Mouse (Mus musculus) midbrain, embryonic 16.5 days (tissue): ENCODE results near the gene Slc25a51. TPM values are rescaled to one million over a fixed set of nuclear protein-coding genes. Genes with fewer than 3 reads are reported as not detected.
"Not testable (repeated sequence)": the region's sequence is repeated elsewhere in the genome, so short reads cannot be mapped to it uniquely, and the experiment has no call there.

Experiments used
- ATAC-seq: fragments of 200-750 bp; cut with Nextera tagmentation; 2 replicates; pipeline ENCODE4 v1.8.0; 2017; ENCODE audit warnings: moderate TSS enrichment
- H3K27ac ChIP-seq: fragments of 300-500 bp; sonication (generic); 2 replicates; pipeline ENCODE4 v1.5.1; 2014; ENCODE audit warnings: mild to moderate bottlenecking, low read length, mixed read lengths
- H3K27me3 ChIP-seq: fragments of 300-500 bp; sonication (generic); 2 replicates; pipeline ENCODE4 v1.6.1; 2014; ENCODE audit warnings: low read depth, low read length, mixed read lengths; ENCODE audit not compliant: control insufficient read depth, insufficient read depth
- H3K36me3 ChIP-seq: fragments of 300-500 bp; sonication (generic); 2 replicates; pipeline ENCODE4 v1.6.1; 2014; ENCODE audit warnings: mild to moderate bottlenecking, low read length, moderate library complexity, mixed read lengths; ENCODE audit not compliant: control insufficient read depth, insufficient read depth
- H3K4me1 ChIP-seq: fragments of 300-500 bp; sonication (generic); 2 replicates; pipeline ENCODE4 v1.6.1; 2014; ENCODE audit warnings: mild to moderate bottlenecking, low read length, mixed read lengths; ENCODE audit not compliant: control insufficient read depth, insufficient read depth
- H3K4me2 ChIP-seq: fragments of 300-500 bp; sonication (generic); 2 replicates; pipeline ENCODE4 v1.6.1; 2014; ENCODE audit warnings: mild to moderate bottlenecking, low read length, mixed read lengths
- H3K4me3 ChIP-seq: fragments of 300-500 bp; sonication (generic); 2 replicates; pipeline ENCODE4 v1.5.1; 2014; ENCODE audit warnings: low read depth, mild to moderate bottlenecking, low read length, moderate library complexity, mixed read lengths
- H3K9ac ChIP-seq: fragments of 300-500 bp; sonication (generic); 2 replicates; pipeline ENCODE4 v1.6.1; 2014; ENCODE audit warnings: low read depth, low read length, mixed read lengths
- H3K9me3 ChIP-seq: fragments of 300-500 bp; sonication (generic); replicated peaks from 2 replicates; pipeline ENCODE4 v1.6.1; 2014; ENCODE audit warnings: mild to moderate bottlenecking, low read length, mixed read lengths; ENCODE audit not compliant: control insufficient read depth, poor library complexity, severe bottlenecking
- WGBS: fragments of 180-500 bp; shearing (Covaris S2); extraction: QIAGEN DNeasy Blood & Tissue Kit; methylation state at CpG from one replicate; pipeline ENCODE4 v1.1.7; 2014; 5-methylcytosine and 5-hydroxymethylcytosine counted together
- polyA plus RNA-seq: library from polyadenylated mRNA; unstranded; fragments of >200 nt; fragmentation: Nextera tagmentation; extraction: Ambion mirVana; gene quantifications from 2 replicates; pipeline ENCODE4 v1.2.1, GENCODE M21; 2015

Slc25a51 gene
- polyA plus RNA-seq, 1 experiment from 2014 or later, result 70.6 TPM

DNA sequence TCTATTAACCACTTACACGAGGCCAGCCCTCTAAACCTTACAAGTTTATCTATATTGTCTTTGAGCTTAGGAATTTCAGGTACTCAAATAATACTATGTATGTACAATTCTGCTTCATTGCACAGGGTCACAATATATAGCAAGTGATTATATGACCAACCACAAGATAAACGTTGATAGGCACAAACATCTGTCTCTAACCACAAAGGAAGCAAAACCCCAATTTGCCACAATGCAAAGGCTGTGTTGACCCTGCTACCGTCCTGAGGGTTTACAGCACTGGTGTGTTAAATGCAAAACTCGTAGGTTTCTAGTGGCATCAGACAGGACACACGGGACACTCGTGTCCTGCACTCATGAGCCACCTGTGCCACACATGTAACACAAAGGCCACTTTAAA lies 12.4 kb downstream of the Slc25a51 start:
- H3K4me3 ChIP-seq, H3K4me2 ChIP-seq, ATAC-seq, H3K4me1 ChIP-seq, H3K27ac ChIP-seq, H3K9me3 ChIP-seq, H3K9ac ChIP-seq, H3K27me3 ChIP-seq: not testable (repeated sequence)
- peaks cover 18% of the 10 kb centered on the region for H3K36me3 ChIP-seq
- WGBS, result 92% methylated on average over 6 of the region's 6 CpGs

DNA sequence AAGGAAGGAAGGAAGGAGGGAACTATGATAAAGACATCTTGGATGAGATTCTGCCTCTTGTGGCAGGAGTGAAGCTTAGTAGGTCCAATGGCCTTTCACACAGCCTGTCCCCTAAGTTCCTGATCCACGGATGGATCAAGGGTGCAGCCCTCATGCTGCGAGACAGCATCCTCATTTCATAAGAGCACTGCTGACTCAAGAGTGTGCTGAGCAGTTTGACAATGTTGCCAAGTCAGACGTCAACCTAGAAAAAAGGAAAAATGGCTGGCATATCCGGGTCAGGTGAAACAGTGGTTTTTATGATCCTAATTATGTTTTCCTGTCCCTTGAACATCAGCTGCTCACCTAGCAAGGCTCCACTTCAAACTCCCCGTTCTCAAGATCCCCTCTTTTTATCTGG lies 14.9 kb downstream of the Slc25a51 start:
- Histone ChIP-seq H3K4me1 (no peaks in the 10 kb centered on the region), H3K9me3 (no peaks in the 10 kb centered on the region), H3K36me3 (peaks cover 3% of the 10 kb centered on the region; the same call in 1 of the 2 replicates), H3K4me3 (no peak overlapping the region), H3K9ac (no peak overlapping the region), H3K27me3 (no peaks in the 10 kb centered on the region), H3K4me2 (no peak overlapping the region), H3K27ac (no peak overlapping the region)
- ATAC-seq, result no peak
- whole genome bisulfite sequencing, result 85% methylated on average over 5 of the region's 5 CpGs

DNA sequence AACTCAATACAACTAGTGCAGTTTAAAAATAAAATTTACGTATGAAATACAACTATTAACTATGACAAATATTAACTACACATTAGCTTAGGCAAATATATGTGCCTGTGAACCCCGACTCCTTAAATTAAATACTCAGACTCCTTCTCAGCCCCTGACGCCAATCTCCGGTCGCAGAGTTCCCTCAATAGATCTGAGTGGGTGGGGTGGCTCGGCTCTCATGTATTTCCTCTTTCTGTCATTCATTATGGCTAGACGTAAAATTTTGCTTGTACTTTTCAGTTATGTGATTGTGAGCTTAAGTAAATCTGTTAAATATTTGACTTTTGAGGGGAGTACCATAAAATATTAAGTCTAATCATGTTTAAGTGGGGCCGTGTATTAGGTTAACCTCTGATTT lies 15.6 kb downstream of the Slc25a51 start:
- Histone ChIP-seq H3K9ac (no peak overlapping the region), H3K27me3 (no peaks in the 10 kb centered on the region), H3K4me1 (no peaks in the 10 kb centered on the region), H3K9me3 (no peaks in the 10 kb centered on the region), H3K4me3 (no peak overlapping the region), H3K27ac (no peak overlapping the region), H3K36me3 (peaks cover under 1% of the 10 kb centered on the region; the same call in 1 of the 2 replicates), H3K4me2 (no peak overlapping the region)
- WGBS, result 85% methylated on average over 8 of the region's 8 CpGs
- ATAC-seq, result no peak

DNA sequence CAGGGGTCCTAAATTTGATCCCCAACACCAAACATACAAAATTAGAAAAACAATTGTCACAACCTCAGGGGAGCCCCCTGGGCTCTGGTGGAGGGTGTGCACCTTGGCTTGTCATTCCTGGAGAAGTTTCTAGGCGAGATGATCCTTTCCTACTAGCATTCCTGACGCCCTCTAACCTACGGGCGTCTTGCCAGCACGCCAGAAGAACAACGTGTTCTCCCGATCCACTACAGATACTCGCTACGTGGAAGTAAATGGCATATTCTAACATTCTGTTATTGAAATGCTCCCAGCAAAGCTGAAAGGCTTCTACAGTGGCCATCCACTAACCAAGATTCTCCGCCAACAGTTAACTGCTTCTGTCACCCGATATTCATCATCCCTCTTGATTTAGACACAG lies 16.0 kb downstream of the Slc25a51 start:
- no peaks in the 10 kb centered on the region for H3K36me3 ChIP-seq
- H3K27ac ChIP-seq, result no peak overlapping the region
- no peaks in the 10 kb centered on the region for H3K4me1 ChIP-seq
- H3K9me3 ChIP-seq, result no peaks in the 10 kb centered on the region
- WGBS, result 76% methylated on average over 11 of the region's 11 CpGs
- H3K4me2 ChIP-seq, result no peak overlapping the region
- H3K9ac ChIP-seq, result no peak overlapping the region
- H3K4me3 ChIP-seq, result no peak overlapping the region
- H3K27me3 ChIP-seq, result no peaks in the 10 kb centered on the region
- no peak for ATAC-seq

DNA sequence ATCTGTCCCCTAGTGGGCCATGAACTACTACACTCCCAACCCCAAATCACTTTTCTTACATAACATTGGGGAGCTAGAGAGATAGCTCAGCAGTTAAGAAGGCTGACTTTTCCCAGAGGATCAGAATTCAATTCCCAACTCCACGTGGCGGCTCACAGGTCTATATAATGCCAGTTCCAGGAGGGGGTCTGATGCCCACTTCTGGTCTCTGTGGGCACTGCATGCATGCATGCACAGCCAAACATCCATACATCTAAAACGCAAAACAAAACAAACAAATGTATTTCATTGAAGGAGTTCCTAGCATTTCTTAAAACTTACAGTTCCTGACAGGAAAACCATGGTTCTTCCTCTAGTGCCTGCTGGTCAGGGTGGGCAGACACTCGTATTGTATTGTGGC lies 16.5 kb downstream of the Slc25a51 start:
- H3K9ac ChIP-seq, result no peak overlapping the region
- no peak overlapping the region for H3K27ac ChIP-seq
- H3K4me3 ChIP-seq, result no peak overlapping the region
- no peaks in the 10 kb centered on the region for H3K36me3 ChIP-seq
- H3K4me2 ChIP-seq, result no peak overlapping the region
- H3K27me3 ChIP-seq, result no peaks in the 10 kb centered on the region
- H3K4me1 ChIP-seq, result no peaks in the 10 kb centered on the region
- no peak for ATAC-seq
- 75% methylated on average over 4 of the region's 4 CpGs for WGBS
- no peaks in the 10 kb centered on the region for H3K9me3 ChIP-seq

DNA sequence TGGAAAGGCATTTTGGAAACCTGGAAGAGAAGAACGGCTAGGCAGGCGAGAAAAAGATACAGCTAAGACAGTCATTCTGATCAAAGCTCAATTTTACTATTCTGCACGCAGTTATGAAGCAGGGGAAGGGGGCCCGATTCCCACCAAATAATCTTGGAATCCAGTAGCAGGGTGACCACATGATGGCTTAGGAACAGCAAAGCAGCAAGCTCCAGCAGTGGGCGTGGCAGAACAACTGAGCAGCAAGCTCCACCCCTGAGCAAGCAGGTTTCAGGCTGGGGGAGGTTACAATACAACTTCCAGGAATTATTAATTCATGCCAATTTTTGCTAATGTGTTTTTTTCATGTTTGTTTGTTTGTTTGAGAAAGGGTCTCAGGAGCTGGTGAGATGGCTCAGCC lies 21.3 kb downstream of the Slc25a51 start:
- not testable (repeated sequence) for H3K36me3 ChIP-seq, H3K4me1 ChIP-seq, H3K27ac ChIP-seq, H3K9me3 ChIP-seq, H3K4me3 ChIP-seq, H3K27me3 ChIP-seq, H3K9ac ChIP-seq, ATAC-seq, H3K4me2 ChIP-seq
- WGBS, result 97% methylated on average over 5 of the region's 5 CpGs

DNA sequence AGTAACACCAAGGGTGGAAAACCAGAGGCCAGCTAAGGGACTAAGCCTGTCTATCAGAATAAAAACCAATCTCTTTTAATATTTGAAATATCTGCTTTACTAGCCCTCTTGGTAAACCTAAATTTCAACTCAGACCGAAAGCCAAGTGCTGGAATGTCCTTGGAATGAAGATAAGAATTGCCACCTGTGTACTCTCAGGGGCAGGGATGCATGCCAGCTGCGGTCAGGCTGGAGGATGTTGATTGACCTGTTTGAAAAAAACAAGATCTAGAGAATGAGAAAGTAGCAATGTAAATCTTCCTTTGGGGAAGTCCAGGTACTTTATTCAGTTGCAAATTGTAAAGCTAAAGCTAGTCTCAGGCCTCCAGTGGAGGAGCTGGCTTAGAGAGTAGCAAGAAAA lies 26.4 kb downstream of the Slc25a51 start:
- WGBS, result 90% methylated on average over 2 of the region's 2 CpGs
- H3K27ac ChIP-seq, H3K27me3 ChIP-seq, H3K4me2 ChIP-seq, H3K36me3 ChIP-seq, H3K4me1 ChIP-seq, H3K4me3 ChIP-seq, ATAC-seq, H3K9me3 ChIP-seq, H3K9ac ChIP-seq: not testable (repeated sequence)

DNA sequence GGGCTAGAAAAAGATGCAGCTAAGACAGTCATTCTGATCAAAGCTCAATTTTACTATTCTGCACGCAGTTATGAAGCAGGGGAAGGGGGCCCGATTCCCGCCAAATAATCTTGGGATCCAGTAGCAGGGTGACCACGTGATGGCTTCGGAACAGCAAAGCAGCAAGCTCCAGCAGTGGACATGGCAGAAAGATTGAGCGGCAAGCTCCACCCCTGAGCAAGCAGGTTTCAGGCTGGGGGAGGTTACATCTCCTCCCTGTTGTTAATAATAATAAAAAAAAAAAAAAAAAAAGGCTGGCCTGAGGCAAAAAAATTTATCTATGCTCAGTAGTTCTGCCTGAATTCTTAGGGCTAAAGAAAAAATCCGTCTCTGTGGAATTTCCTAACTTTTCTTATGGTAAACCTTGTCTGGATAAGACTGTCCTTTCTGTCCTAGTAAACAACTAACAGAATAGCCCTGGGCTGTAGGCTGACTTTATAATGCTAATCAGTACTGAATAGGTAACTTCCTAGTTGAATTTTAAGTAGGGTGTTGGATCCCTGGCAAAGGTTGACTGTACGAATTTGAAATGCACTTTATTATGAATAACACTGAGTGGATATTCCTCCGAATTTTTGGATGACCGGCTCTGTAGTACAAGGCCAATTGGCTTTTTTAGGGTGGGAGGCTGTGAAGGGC lies 27.5 kb downstream of the Slc25a51 start:
- 83% methylated on average over 10 of the region's 10 CpGs for WGBS
- not testable (repeated sequence) for H3K4me3 ChIP-seq

DNA sequence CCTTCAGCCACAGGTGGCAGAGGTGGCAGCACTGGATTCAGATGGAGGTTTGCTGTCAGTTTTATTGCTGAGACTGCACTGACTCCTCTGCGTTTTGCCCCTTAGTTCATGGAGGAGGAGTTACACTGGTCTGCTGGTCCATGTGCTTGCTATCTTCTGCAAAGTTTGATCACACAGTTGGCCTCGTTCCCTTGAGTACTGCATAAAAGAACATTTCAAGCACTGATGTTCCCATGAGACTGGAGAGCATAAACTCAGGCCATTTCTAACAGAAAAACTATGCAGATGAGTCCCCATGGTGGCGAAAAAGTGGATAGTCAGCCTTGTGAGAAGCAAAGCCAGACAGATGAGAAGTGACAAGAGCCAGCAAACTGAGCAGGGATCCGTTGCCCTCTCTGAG lies 32.0 kb downstream of the Slc25a51 start:
- Histone ChIP-seq H3K9me3 (no peaks in the 10 kb centered on the region), H3K4me1 (no peaks in the 10 kb centered on the region), H3K9ac (no peak overlapping the region), H3K4me2 (no peak overlapping the region), H3K27me3 (no peaks in the 10 kb centered on the region), H3K36me3 (peaks cover 37% of the 10 kb centered on the region), H3K4me3 (no peak overlapping the region), H3K27ac (no peak overlapping the region)
- ATAC-seq, result no peak
- WGBS, result 87% methylated on average over 4 of the region's 4 CpGs

More for the DNA sequence above, 27.5 kb downstream of the Slc25a51 start:
- H3K9ac ChIP-seq, ATAC-seq, H3K4me2 ChIP-seq, H3K4me1 ChIP-seq, H3K27me3 ChIP-seq, H3K9me3 ChIP-seq, H3K27ac ChIP-seq, H3K36me3 ChIP-seq: not testable (repeated sequence)
